ENCODE assay signal across 8 mouse cellular contexts in genomic region chr17:10094108-10094521, GRCm38 (mm10).
A peak's percentile ranks its signal among the peaks of the same experiment; 100 is the strongest.
DNase-seq lines count a peak whose midpoint lies in the region; TF ChIP-seq lines count a peak whose summit lies in the region.

No protein-coding gene starts in this region.

- H3K79me2 ChIP-seq in heart, adult 2 months (replicated peaks; ENCODE audit: control insufficient read depth, insufficient read depth, low read length): no peaks in the 10 kb centered on the region

- H3K36me3 ChIP-seq in heart, adult 2 months (ENCODE audit: control insufficient read depth, insufficient read depth, low read length): peaks cover 16% of the 10 kb centered on the region
- no peaks in the 10 kb centered on the region for H3K36me3 ChIP-seq in heart, embryonic 10.5 days

- TF ChIP-seq CTCF in heart, adult 2 months (IDR thresholded peaks at IDR 0.05): no peak

- peak; percentile 76 to 87 for DNase-seq in heart, adult 2 months
- DNase-seq in heart, embryonic 10.5 days (ENCODE audit: low spot score): no peak
- peak; percentile 96 for DNase-seq in heart, adult 8-10 months (ENCODE audit: low spot score)
- DNase-seq in kidney, postnatal 10 days: peak; percentile 62
- peak; percentile 91 for DNase-seq in skeletal muscle tissue, adult 2 months (ENCODE audit: low read depth, low spot score)
- DNase-seq in frontal cortex, postnatal 14 days (ENCODE audit: low spot score in 2 of 2): no peak
- no peak for DNase-seq in thymus, postnatal 14 days
- no peak for DNase-seq in frontal cortex, postnatal 10 days (ENCODE audit: low spot score in 2 of 2)

- H3K4me3 ChIP-seq in heart, adult 2 months: no peak overlapping the region
- H3K4me3 ChIP-seq in heart, embryonic 10.5 days: no peak overlapping the region

- H3K27me3 ChIP-seq in heart, adult 2 months (ENCODE audit: control insufficient read depth, insufficient read depth, low read length): no peaks in the 10 kb centered on the region
- H3K27me3 ChIP-seq in heart, embryonic 10.5 days (ENCODE audit: insufficient read depth, poor library complexity, severe bottlenecking): no peaks in the 10 kb centered on the region

- WGBS in heart, adult 2 months: 31% methylated on average over 3 of the region's 3 CpGs
- WGBS in heart, embryonic 10.5 days: 75% methylated on average over 3 of the region's 3 CpGs

- intact Hi-C loops in heart, adult 2 months (cut with DNase I): loop anchor here (1.0 to 5.0 kb wide), 7 partner anchors 56 to 399 kb away; no protein-coding TSS in a partner anchor

- 0 out of 2 replicates have a peak, but pooled peaks cover 3% of the 10 kb centered on the region for H3K9me3 ChIP-seq in heart, embryonic 10.5 days

- TF ChIP-seq POLR2A in heart, adult 2 months (IDR thresholded peaks at IDR 0.05; ENCODE audit: insufficient read depth, low read depth, low read length): 0 out of 2 replicates have a peak, but pooled peaks have one; percentile 41

- peak; percentile 96 for TF ChIP-seq EP300 in heart, adult 2 months (IDR thresholded peaks at IDR 0.05; ENCODE audit: insufficient read depth, low read depth, low read length)

- no peak overlapping the region for H3K9ac ChIP-seq in heart, adult 2 months (ENCODE audit: low read depth, low read length)

- peaks cover 27% of the 10 kb centered on the region for H3K4me1 ChIP-seq in heart, adult 2 months (ENCODE audit: control insufficient read depth, insufficient read depth, low read length)
- H3K4me1 ChIP-seq in heart, embryonic 10.5 days: peaks cover 11% of the 10 kb centered on the region; the same call in 1 of the 2 replicates

- peak overlapping the region; percentile 87 for H3K27ac ChIP-seq in heart, adult 2 months
- no peak overlapping the region for H3K27ac ChIP-seq in heart, embryonic 10.5 days

Comparison
In these comparisons a context has a peak if more than half of its experiments do, and no peak if none do; other contexts are left out.
1. DNase-seq: peak in heart, adult 2 months (2 of 2), heart, adult 8-10 months (single experiment), kidney, postnatal 10 days (single experiment) and skeletal muscle tissue, adult 2 months (single experiment); none in heart, embryonic 10.5 days (single experiment), frontal cortex, postnatal 14 days (0 of 2), thymus, postnatal 14 days (single experiment) and frontal cortex, postnatal 10 days (0 of 2).